Mouse (Mus musculus) granulocyte monocyte progenitor cell, adult 5-6 weeks (primary cell): ENCODE measurements around the gene Sod3. TPM values are rescaled to one million over a fixed set of nuclear protein-coding genes. Genes with fewer than 3 reads are reported as not detected.

ENCODE experiments used
- total RNA-seq, 2 experiments: library from RNA; stranded (forward) in 1 of 2; stranded (reverse) in 1 of 2; fragments of 200-712, 200-1000 nt in 1 of 2; fragments of >200 nt in 1 of 2; fragmentation: Nextera tagmentation in 1 of 2; gene quantifications; 2 replicates each; pipeline ENCODE4 v1.2.3; 2014 to 2017

Gene Sod3
- total RNA-seq, 2 experiments from 2014 or later: not detected

Other genes with a start within 250 kb of the Sod3 start
- 242 and 251 TPM in 2 replicates for gene Dhx15, start 173.3 kb upstream of the Sod3 start, total RNA-seq (2014; fragmentation: Nextera tagmentation)
- gene Dhx15, start 173.3 kb upstream of the Sod3 start, total RNA-seq (2017): 373 and 374 TPM in 2 replicates
- 1.9 and 5.3 TPM in 2 replicates for gene Ccdc149, start 107.7 kb downstream of the Sod3 start, total RNA-seq (2014; fragmentation: Nextera tagmentation)
- gene Ccdc149, start 107.7 kb downstream of the Sod3 start, total RNA-seq (2017): 3.1 and 3.7 TPM in 2 replicates
- gene Lgi2, start 202.7 kb downstream of the Sod3 start, total RNA-seq (2014; fragmentation: Nextera tagmentation): not detected in 2 replicates
- not detected in 2 replicates for gene Lgi2, start 202.7 kb downstream of the Sod3 start, total RNA-seq (2017)